Mouse (Mus musculus): Measurements from ENCODE around the gene Vgll4. TPM values are rescaled to one million over a fixed set of nuclear protein-coding genes. Genes with fewer than 3 reads are reported as not detected.

Vgll4 gene
- polyA plus RNA-seq, 1 experiment from 2014 or later: 14.7 TPM

GRCm38 (mm10) chr6:114957756-114958155 is 12.0 kb downstream of the Vgll4 start:
- no peak for TF ChIP-seq CTCF (IDR thresholded peaks at IDR 0.05; ENCODE audit: low read depth)
- TF ChIP-seq EP300 (IDR thresholded peaks at IDR 0.05; ENCODE audit: low read depth): no peak
- no peak overlapping the region for H3K27ac ChIP-seq (ENCODE audit: low read depth)
- WGBS (ENCODE audit: insufficient replicate concordance): 65% methylated on average over 12 of the region's 12 CpGs
- H3K9ac ChIP-seq (replicated peaks): no peak overlapping the region
- no peak overlapping the region for H3K4me3 ChIP-seq (ENCODE audit: low read depth, low read length)
- no peaks in the 10 kb centered on the region for H3K36me3 ChIP-seq (replicated peaks; ENCODE audit: insufficient read depth, low read length)
- no peak overlapping the region for H3K4me2 ChIP-seq (ENCODE audit: low read depth, low read length)
- H3K9me3 ChIP-seq (ENCODE audit: low read length): no peaks in the 10 kb centered on the region
- no peaks in the 10 kb centered on the region for H3K4me1 ChIP-seq (ENCODE audit: insufficient read depth)
- ATAC-seq: no peak
- DNase-seq: no peak
- no peaks in the 10 kb centered on the region for H3K27me3 ChIP-seq (ENCODE audit: insufficient read depth, low read length)

DNA sequence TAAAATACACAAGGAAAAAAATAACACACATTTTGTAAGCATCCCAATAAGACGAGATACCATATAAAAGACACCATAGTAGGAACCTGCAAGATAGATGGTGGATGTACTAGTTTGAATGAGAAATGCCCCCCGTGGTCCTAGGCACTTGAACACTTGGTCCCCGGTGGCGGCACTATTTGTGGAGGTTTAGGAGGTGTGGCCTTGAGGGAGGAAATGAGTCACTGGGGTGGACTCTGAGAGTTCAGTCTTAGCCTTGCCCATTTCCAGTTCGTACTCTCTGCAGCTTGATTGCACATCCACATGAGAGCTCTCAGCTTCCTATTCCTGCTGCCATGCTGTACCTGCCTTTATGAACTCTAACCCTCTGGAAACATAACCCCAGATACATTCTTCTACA is 15.3 kb downstream of the Vgll4 start:
- Histone ChIP-seq H3K27me3 (ENCODE audit: insufficient read depth, low read length) (no peaks in the 10 kb centered on the region), H3K4me3 (ENCODE audit: low read depth, low read length) (no peak overlapping the region), H3K36me3 (replicated peaks; ENCODE audit: insufficient read depth, low read length) (no peaks in the 10 kb centered on the region), H3K4me1 (ENCODE audit: insufficient read depth) (no peaks in the 10 kb centered on the region), H3K9me3 (ENCODE audit: low read length) (no peaks in the 10 kb centered on the region), H3K9ac (replicated peaks) (no peak overlapping the region), H3K4me2 (ENCODE audit: low read depth, low read length) (no peak overlapping the region), H3K27ac (ENCODE audit: low read depth) (no peak overlapping the region)
- no peak for ATAC-seq
- no peak for DNase-seq
- TF ChIP-seq EP300 (IDR thresholded peaks at IDR 0.05; ENCODE audit: low read depth) (no peak), CTCF (IDR thresholded peaks at IDR 0.05; ENCODE audit: low read depth) (no peak)
- 55% methylated on average over 5 of the region's 5 CpGs for WGBS (ENCODE audit: insufficient replicate concordance)

GRCm38 (mm10) chr6:114953601-114954000 is 16.2 kb downstream of the Vgll4 start:
- Histone ChIP-seq H3K27ac (ENCODE audit: low read depth) (no peak overlapping the region), H3K36me3 (replicated peaks; ENCODE audit: insufficient read depth, low read length) (no peaks in the 10 kb centered on the region), H3K9me3 (ENCODE audit: low read length) (no peaks in the 10 kb centered on the region), H3K9ac (replicated peaks) (no peak overlapping the region), H3K4me1 (ENCODE audit: insufficient read depth) (no peaks in the 10 kb centered on the region), H3K4me2 (ENCODE audit: low read depth, low read length) (no peak overlapping the region), H3K27me3 (ENCODE audit: insufficient read depth, low read length) (no peaks in the 10 kb centered on the region), H3K4me3 (ENCODE audit: low read depth, low read length) (no peak overlapping the region)
- WGBS (ENCODE audit: insufficient replicate concordance): 77% methylated on average over 5 of the region's 5 CpGs
- ATAC-seq: peak; percentile 15; the same call in 1 of the 2 replicates
- no peak for DNase-seq
- TF ChIP-seq EP300 (IDR thresholded peaks at IDR 0.05; ENCODE audit: low read depth) (no peak), CTCF (IDR thresholded peaks at IDR 0.05; ENCODE audit: low read depth) (no peak)

- Histone ChIP-seq H3K27ac (ENCODE audit: low read depth) (no peak overlapping the region), H3K4me2 (ENCODE audit: low read depth, low read length) (no peak overlapping the region), H3K4me3 (ENCODE audit: low read depth, low read length) (no peak overlapping the region), H3K4me1 (ENCODE audit: insufficient read depth) (no peaks in the 10 kb centered on the region), H3K27me3 (ENCODE audit: insufficient read depth, low read length) (no peaks in the 10 kb centered on the region), H3K9me3 (ENCODE audit: low read length) (no peaks in the 10 kb centered on the region), H3K36me3 (replicated peaks; ENCODE audit: insufficient read depth, low read length) (no peaks in the 10 kb centered on the region), H3K9ac (replicated peaks) (no peak overlapping the region)
- WGBS (ENCODE audit: insufficient replicate concordance): 72% methylated on average over 5 of the region's 5 CpGs
- no peak for DNase-seq
- ATAC-seq: no peak
- TF ChIP-seq EP300 (IDR thresholded peaks at IDR 0.05; ENCODE audit: low read depth) (no peak), CTCF (IDR thresholded peaks at IDR 0.05; ENCODE audit: low read depth) (no peak)
These were observed 17.4 kb downstream of the Vgll4 start for GRCm38 (mm10) chr6:114952356-114952755.

- H3K4me2 ChIP-seq (ENCODE audit: low read depth, low read length): no peak overlapping the region
- no peak overlapping the region for H3K9ac ChIP-seq (replicated peaks)
- no peak overlapping the region for H3K4me3 ChIP-seq (ENCODE audit: low read depth, low read length)
- no peaks in the 10 kb centered on the region for H3K9me3 ChIP-seq (ENCODE audit: low read length)
- H3K27me3 ChIP-seq (ENCODE audit: insufficient read depth, low read length): no peaks in the 10 kb centered on the region
- H3K27ac ChIP-seq (ENCODE audit: low read depth): no peak overlapping the region
- H3K4me1 ChIP-seq (ENCODE audit: insufficient read depth): no peaks in the 10 kb centered on the region
- H3K36me3 ChIP-seq (replicated peaks; ENCODE audit: insufficient read depth, low read length): no peaks in the 10 kb centered on the region
- 74% methylated on average over 14 of the region's 14 CpGs for WGBS (ENCODE audit: insufficient replicate concordance)
- TF ChIP-seq CTCF (IDR thresholded peaks at IDR 0.05; ENCODE audit: low read depth) (no peak), EP300 (IDR thresholded peaks at IDR 0.05; ENCODE audit: low read depth) (no peak)
- peak; percentile 60 for ATAC-seq
- DNase-seq: no peak
These were observed 25.0 kb downstream of the Vgll4 start for GRCm38 (mm10) chr6:114944456-114945438.

DNA sequence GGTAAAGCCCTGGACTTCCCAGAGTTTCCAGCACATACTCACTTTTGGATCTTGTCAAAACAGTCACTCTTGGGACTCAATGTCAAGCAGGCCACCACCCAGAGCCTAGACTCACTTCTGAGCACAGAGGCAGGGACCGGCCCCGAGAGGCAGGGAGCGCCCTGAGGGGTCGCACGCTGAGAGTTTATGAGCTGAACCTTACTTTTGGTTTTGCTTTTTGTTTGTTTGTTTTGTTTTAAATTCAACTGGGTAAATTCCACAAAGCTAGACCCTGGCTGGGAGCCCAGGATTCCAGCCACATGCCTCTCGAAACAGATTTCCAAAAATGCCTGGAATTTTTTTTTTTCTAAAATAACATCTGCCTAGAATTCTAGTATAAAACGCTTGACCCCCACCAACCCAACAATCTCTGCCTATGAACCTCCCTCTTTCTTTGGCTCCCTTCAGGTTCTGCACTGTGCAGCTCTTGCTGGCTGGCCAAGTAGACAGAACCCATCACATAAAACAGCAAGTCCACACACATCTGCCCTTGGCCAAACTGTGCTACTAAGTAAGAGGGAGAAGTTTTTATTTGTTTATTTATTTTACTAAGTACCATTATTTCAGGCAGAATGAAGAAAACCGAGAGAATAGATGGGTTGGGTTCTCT is 28.5 kb downstream of the Vgll4 start:
- Histone ChIP-seq H3K9me3 (ENCODE audit: low read length) (no peaks in the 10 kb centered on the region), H3K4me1 (ENCODE audit: insufficient read depth) (no peaks in the 10 kb centered on the region), H3K4me3 (ENCODE audit: low read depth, low read length) (no peak overlapping the region), H3K36me3 (replicated peaks; ENCODE audit: insufficient read depth, low read length) (no peaks in the 10 kb centered on the region), H3K27ac (ENCODE audit: low read depth) (no peak overlapping the region), H3K27me3 (ENCODE audit: insufficient read depth, low read length) (no peaks in the 10 kb centered on the region), H3K9ac (replicated peaks) (no peak overlapping the region), H3K4me2 (ENCODE audit: low read depth, low read length) (no peak overlapping the region)
- ATAC-seq (no peak), DNase-seq (no peak)
- WGBS (ENCODE audit: insufficient replicate concordance): 71% methylated on average over 8 of the region's 8 CpGs
- TF ChIP-seq CTCF (IDR thresholded peaks at IDR 0.05; ENCODE audit: low read depth) (no peak), EP300 (IDR thresholded peaks at IDR 0.05; ENCODE audit: low read depth) (no peak)
